Mouse (Mus musculus): ENCODE data around the gene Tfg.

Tfg gene

DNA sequence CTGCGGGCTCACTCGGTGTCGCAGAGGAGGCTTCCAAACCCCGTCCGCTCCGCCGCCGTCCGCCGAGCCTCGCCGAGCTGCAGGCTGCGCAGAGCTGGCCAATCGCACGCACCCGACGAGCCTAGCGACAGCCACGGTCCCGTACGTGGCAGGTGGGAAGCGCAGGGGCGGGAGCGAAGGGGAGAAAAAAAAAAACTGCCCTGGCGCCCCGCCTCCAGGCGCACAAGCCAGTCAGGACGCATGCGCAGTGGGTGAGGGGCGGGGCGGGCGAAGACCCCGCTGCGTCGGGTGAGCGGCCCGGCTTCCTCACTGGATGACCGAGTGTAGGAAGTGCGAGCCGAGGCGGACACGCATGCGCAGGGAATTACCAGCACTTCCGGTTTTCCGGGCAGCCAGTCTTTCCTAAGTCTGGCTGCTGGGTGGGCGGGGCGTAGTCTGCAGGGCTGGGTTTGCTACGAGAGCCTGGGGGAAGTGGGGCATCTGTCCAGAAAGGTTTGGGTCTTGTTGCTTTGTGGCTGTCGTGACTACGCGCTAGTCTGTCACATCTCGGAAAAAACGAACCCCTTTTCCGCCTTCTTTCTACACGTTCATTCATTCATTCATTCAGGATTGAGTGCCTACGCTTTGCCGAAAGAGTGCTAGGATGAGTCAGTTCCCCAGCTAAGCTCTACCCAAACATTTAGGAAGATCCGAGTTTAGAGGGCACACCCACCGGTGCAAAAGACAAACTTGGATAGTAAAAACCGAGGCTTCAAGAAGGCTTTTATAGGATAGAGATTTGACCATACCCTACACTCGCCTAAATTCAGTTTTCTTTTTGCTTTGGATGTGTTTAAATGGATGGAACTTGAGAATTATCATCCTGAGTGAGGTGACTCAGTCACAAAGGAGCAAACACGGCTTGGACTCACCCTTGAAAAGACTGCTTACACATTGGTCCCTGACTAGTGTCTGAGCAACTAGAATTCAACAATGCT, at the start of gene Tfg:
TSS of gene Tfg (minus strand) at position 227 of the 977 bp plus-strand sequence.
- DNase-seq: peak; percentile 98 to 99

DNA sequence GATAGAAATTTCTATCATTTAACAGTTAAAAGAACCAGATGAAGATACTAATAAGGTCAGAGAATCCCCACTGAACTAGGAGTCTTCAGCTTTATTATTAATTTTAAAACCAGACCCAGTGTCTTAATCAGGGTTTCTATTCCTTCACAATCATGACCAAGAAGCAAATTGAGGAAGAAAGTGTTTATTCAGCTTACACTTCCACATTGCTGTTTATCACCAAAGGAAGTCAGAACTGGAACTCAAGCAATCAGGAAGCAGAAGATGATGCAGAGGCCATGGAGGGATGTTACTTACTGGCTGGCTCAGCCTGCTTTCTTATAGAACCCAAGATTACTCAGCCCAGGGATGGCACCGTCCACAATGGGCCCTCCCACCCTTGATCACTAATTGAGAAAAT, 11.8 kb upstream of the Tfg start:
- DNase-seq: no peak

DNA sequence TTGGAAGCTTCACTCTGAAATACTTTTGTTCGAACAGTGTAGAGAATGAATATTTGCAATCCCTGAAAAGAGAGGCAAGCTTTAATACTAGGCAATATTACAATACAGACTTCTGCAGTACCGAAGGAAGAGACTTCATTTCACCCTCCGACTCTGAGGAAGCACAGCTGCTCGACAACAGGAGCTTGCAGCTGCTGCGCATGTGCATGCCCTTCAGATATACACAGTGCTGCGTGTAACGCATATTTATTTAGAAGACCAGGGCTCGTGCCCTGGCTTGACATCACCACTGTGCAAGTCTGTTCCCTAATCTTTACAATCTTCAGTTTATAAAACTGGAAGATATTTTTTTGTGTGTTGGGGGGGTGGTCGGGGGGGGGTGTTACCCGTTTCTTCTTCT, 7.7 kb upstream of the Tfg start:
- DNase-seq: no peak

DNA sequence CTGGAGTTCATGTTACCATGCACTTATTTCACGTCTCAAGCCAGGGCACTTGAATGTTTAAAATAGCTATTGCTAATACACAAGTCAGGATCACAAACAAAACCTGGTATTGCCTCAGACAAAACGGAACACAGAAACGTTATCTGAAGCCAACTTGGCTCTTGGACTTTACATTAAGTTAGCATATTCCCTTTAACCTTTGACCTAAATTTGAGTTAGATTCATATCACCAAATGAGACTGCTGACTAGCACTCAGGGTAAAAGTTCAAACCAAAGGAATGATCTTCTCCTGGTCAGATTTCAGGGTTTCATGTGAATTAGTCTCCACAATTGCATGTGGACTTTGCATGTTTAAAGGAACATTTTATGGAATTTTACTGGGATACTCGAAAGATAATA, 5.1 kb upstream of the Tfg start:
- no peak for DNase-seq

DNA sequence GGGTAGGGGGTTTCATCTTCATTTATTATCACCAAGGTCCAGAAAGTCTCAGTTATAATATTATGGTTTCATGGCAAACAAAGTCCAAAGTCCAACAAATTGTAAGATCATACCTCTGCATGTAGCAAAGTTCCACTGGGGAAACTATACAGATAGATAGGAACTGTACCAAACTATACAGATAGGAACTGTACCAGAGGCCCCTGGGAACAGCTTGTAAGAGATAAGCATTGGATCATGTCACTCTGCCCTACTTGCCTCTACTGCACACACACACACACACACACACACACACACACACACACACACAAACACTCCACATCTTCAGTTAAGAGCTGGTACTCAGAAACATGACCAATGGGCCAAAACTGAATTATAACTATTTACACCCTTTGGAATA, 1.8 kb upstream of the Tfg start:
- DNase-seq: no peak

DNA sequence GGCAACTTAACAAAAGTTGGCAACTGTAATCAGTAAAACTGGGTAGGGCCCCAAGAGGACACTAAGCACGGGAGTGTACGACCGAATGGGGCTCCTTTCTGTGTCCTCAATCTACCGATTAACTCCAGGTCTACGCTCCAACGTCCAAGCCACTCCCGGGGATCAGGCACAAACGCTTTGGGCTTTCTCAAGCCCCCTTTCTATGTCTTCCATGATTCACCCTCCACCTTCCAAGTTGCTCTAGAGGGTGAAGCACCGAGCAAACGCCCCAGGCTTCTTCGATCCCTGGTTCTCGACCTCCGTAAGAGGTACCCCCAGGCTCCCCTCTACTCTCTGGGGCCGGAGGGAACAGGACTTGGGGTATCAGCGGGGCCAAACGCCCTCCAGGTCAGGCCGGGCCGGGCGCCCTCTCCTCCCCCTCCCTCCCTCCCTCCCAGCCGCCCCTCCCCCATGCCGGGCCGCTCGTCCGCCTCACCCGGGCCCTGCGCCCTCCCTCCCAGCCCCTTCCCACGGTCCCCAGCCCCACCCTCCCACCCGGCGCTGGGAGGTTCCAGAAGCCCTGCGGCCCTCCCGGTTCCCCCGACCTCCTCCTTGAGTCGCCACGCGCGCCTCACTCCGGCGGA, 582 bp downstream of the Tfg start:
- DNase-seq: no peak

DNA sequence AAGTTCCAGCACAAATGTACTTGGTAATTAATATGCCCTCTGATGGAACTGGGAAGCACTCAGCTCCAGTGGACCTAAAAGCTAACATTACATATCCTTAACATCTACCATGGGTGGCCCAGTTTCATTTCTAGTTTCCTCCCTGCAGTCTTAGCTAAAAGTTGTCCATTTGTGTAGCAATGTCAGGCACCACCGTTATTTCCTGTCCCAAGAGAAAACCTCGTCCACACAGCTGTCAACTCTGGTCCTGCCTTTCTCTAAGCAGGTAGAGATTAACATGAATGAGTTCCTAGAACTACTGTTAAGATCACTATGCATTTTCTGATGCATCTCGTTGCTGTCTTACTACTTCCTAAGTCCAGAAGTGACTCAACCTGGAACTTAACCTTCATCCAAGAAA, 1.6 kb downstream of the Tfg start:
- no peak for DNase-seq

DNA sequence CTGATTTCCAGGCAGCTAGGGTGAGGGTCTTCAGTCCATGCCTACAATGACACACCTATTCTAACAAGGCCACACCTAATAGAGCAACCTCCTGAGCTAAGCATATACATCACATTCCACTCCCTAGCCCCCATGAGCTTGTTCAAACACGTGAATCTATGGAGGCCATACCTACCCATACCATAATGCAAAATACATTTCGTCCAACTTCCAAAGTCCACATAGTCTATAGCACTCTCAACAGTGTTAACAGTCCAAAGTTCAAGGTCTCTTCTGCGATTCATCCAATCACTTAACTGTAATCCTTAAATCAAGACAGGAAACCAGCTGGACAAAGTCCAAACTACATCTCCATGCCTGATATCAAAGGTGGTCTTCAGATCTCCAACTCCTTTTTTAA, 7.2 kb downstream of the Tfg start:
- DNase-seq: no peak

DNA sequence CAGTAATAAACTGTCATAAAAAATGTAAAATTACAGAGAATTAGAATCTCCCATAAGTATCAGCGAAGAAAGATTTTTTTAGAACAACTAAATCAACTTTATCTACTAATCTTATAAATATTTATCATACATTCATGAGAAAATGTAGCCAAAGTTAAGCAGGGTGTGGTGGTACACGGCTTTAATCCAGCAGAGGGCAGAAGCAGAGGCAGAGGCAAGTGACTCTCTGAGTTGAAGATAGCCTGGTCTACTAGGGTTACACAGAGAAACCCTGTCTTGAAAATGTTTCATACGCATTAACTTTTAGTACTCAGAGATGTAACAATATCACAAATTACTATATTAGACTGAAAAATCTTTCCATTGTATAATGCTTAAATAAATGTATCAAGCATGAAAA, 11.5 kb downstream of the Tfg start:
- DNase-seq: no peak

DNA sequence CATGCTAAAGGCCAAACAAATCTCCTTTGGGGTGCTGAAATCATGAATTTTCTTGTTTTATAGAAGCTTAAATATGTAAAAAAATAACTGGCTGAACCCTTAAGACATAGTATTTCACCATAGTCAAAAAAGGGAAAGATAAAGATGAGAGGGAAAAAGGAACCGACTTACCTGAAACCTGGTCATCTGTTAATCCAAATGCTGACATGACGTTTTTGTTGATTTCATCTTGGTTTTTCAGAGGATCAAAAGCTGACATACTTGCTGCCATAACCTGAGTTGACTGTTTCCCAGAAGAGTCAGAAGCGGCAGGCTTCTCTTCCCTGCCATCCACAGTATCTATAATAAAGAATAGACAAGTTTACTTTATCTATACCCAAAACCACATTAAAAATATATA, 16.4 kb downstream of the Tfg start:
- no peak for DNase-seq

DNA sequence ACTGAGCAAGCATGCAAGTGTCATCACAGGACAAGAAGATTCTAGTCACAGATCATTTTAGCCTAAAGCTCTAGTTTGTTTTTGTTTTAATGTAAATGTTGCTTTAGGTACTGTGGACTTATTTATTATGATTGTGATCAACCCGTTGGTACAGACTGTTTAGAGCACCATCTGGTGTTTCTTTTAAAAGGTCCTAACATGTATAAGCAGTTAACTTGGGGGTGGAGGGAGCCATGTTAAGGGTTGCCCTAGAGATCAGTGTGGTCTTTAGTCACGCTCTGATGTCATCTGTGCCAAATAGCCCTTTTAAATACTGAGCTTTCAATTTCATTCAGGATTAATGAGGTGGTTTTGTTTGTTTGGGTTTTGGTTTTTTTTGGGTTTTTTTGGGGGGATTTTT, 20.8 kb downstream of the Tfg start:
- DNase-seq: no peak

DNA sequence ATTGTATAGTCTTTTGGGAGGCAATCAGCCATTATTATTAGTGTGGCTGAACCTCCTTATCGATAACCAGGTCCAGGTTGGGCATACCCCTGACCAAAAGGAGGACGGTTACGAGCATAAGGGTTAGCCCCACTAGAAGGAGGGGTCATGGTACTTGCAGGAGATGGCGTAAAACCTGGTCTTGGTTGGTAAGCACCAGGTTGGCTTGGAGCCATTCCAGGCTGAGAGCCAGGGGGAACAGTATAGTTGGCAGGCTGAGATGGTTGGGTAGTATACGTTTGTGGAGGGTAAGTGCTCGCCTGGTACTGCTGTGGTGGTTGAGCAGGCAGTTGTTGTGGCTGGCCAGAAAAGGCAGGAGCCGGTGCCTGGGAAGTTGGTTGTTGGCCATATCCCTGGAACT, 26.5 kb downstream of the Tfg start:
- no peak for DNase-seq

DNA sequence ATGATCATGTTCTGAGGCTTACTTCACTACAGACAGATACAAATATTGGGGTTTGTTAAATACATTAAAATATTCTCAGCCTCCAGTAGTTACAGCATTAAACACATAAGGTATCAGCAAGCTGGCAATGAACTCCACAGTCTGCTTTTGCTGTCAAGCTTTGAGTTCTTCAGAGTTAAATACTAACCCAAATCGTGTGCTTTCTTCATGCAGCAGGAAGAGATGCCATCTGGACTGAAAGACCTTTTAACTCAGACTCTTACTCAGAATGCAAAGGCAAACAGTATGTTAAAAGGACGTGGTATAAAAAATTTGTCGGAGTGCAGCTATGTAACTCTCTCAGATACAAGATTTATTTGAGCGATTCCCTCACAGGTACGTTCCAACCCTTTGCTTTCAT, 30.5 kb downstream of the Tfg start:
- DNase-seq: no peak

DNA sequence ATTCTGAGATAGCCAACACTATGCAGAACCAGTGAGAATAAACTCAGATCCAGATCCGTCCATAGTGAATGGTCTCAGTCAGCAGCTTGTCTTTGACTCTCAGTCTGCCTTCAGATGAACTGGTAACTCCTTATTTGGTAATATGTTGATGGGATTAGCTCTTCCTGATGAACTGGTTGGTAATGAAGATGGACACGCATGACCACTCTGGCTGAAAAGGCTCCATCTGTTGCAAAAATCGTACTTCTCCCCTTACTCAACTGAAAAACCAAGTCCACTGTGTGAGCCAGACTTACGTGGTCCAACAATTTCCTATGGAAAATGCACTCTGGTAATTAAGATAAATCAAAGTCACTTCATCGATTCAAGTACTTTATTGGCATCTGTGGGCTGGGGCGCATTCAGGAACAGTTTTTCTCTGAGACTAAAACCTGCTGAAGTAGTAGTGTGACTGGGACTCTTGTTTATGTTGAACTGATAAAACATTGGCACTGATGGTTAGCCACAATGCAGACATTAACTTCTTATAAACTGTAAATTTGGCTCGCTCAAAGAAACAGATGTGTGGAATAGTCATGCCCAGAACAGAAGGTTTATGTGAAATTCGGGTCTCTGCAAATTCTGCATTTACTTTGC, 36.1 kb downstream of the Tfg start:
- no peak for DNase-seq

DNA sequence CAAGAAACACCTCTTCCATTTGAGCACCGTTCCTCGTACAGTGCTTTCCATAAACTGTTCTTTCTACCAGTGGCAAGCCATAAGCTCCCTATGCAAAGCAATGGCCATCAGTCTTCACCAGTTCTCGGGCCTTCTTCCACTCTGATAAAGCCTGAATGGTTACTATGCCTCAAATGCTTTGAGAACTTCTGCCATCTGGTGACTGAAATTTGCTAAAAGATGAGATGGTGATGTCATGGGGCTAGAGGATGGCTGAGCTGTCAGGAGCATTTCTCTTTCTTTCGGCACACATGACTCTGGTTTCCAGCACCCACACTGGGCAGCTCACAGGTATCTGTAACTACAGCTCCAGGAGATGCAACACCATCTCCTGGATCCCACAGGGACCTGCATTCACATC, 40.1 kb downstream of the Tfg start:
- no peak for DNase-seq

DNA sequence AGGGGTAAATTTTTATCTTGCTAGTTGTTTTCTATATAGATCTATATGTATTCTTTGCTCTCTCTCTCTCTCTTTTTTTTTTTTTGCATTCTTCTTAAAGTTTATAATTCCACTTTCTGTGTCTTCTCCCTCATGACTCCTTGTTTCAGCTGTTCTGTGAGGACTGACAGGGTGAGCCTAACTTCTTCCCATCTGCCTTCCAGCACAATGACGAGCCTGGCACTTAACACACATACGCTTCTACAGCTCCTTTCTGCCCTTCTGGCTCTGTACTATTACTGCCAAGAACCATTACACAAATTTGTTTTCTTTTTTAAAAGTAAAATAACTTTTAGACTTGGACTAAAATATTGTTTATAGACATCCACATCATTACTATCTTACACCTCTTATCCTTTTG, 43.8 kb downstream of the Tfg start:
- DNase-seq: no peak

DNA sequence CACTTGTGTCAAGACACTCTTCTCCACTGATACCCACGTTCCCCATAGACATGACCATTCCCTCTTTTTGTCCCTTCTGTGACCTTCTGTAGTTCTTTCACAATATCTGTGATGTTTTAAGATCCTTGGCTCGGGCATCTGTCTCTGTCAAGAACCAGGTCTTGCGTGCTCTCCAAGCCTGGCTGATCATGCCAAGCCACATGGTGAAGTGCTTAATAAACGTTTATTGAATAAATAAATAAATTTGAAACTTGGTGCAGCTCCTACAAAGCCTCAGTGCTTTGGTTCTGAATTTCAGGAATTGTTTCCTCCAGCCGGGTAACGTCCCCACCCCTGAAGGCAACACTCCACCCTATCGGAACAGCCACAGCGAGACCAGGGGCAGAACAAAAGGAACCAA, 46.3 kb downstream of the Tfg start:
- DNase-seq: no peak

DNA sequence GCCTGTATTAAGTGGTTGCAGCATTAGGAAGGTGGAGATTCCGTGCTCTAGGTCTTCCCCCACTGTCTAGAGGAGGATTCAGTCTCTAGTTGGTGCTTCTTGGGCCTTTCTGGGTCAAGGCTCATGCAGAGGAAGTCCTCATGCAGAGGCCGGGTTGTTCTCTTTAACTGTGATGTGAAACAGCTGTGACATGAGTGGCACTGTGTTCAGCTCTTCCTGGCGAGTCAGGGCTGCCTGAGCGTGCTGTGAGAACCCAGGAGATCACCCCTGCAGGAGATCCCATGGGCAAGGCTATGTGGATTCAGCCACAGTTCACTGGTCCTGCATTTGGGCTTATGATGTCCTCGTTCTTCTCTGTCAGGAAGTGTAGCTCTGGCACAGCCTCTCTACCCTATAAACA, 47.7 kb downstream of the Tfg start:
- no peak for DNase-seq

DNA sequence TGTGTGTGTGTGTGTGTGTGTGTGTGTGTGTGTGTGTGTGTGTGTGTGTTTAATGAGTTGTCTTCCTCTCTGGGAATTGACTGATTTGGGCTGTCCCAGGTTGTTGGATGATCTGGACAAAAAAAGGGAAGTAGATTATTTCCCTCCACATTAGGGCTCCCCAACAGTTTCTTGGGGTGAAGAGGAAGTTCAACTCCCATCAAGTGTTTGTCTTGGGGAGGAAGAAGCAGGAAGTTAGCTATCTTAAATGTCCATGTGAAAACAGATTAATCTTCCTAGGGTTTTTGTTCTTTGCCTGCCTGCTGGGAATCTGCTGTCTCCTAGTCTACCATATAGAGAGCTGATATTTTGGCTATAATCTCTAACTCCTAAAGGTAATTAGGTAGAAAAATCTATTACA, 58.4 kb downstream of the Tfg start:
- no peak for DNase-seq

DNA sequence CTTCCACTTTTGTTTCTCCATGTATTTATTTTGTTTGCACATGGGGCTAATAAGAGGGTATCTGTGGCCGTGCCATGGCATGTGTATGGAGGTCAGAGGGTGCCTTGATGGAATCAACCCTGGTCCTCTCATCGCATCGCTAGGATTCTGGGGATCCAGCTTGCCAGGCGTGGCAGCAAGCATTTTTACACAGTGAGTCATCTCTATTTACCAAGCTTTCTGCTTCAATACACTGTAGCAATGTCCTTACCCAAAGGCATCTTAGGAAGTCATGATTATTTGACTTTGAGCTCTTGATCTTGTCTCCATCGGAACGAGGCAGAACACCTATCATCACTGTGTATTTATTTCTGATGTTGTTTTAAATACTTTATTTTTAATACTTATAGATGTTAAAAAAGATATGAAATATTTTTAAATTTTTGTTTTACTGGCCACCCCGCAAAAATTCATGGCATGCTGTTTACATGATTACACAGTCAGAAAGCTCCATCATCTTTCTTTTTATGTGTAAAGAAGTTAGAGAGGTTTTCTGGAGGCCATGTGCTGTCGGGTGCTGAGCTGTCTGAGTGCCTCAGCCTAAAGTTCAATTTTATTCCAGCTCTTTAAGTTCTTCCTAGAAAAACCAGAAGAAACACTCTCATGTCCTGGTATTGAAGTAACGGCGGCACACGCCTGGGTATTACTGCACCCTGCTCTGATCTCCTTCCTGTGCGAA, 61.9 kb downstream of the Tfg start:
- no peak for DNase-seq

DNA sequence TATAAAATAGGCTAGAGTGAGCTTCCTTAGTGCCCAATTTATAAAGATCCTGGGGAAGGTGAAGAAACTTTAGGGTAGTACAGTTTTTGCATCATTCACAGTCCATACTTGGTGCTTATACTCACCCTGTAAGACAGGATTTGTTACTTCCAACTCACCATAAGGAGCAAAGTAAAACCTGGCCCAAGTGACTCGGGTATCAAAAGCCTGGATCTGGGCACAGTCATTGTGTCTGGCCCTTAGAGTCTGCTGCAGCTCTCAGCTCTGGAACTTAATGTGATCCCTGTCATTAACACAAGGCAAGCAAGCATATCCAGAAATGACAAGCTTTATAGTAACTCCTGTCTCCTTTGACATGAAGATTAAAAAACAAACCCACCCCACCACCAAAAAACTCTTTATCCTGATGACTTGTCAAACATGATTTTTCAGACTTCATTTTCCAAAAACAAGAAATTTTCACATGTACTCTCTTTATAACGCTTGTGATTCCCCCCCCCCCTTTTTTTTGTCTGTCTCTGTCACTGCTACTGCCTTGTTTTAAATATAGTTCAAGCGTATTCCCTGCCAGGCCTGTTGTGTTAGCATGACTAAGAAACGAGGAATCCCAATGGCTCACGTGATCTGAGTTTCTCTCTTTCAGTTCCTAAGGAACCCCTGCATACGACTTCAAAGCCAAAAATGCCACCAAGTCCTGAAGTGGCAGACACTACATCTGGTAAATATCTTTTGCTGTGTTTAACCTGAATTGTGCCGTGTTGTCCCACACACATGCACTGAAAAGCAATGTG, 70.7 kb downstream of the Tfg start:
- no peak for DNase-seq

DNA sequence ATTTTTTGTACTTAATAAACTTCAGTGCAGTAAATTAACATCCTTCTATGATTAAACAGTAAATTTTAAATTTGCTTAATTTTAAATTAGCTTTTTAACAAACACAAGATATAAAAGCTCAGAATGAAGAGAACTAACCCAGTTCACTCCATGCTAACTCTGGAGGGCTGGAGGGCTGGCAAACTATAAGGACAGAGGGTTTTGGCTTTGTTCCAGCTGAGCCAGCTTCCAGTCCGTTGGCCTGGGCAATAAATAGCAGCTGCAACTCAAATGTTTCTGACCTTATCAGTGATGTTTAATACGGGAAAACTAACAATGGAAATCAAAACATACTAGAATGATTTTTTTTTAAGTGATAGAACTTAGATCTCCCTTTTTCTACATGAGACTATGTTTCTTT, 72.0 kb downstream of the Tfg start:
- no peak for DNase-seq
